25 mouse cellular contexts compared by ENCODE assay signal in genomic region chr8:79229266-79229888, GRCm38 (mm10). TPM values are rescaled to one million over a fixed set of nuclear protein-coding genes. Genes with fewer than 3 reads are reported as not detected.
DNase-seq lines count a peak whose midpoint lies in the region; ATAC-seq lines count a peak whose summit lies in the region.
"Had no signal": no experiment of that assay in that cellular context is flagged by ENCODE, and none has a peak within 500 bp of the region (broad histone marks: within the 10 kb centered on the region; RNA-seq: fewer than 3 reads in every experiment).

No protein-coding gene starts in this region.

- 85% methylated on average over 8 of the region's 8 CpGs for whole genome bisulfite sequencing in hindbrain, embryonic 14.5 days
- WGBS in hindbrain, embryonic 10.5 days, result 88% methylated on average over 8 of the region's 8 CpGs
- 74% methylated on average over 8 of the region's 8 CpGs for WGBS in kidney, embryonic 16.5 days
- 69% methylated on average over 8 of the region's 8 CpGs for WGBS in neural tube, embryonic 13.5 days
- WGBS in neural tube, embryonic 15.5 days, result 53% methylated on average over 8 of the region's 8 CpGs

- no peaks in the 10 kb centered on the region for H3K27me3 ChIP-seq in hindbrain, embryonic 14.5 days (ENCODE audit: control insufficient read depth, insufficient read depth, low read length)
- no peaks in the 10 kb centered on the region for H3K27me3 ChIP-seq in hindbrain, embryonic 10.5 days (ENCODE audit: insufficient read depth, poor library complexity, severe bottlenecking)
- no peaks in the 10 kb centered on the region for H3K27me3 ChIP-seq in kidney, embryonic 16.5 days (ENCODE audit: insufficient read depth, low read length)
- H3K27me3 ChIP-seq in neural tube, embryonic 13.5 days, result no peaks in the 10 kb centered on the region
- H3K27me3 ChIP-seq in neural tube, embryonic 15.5 days (replicated peaks), result no peaks in the 10 kb centered on the region
- H3K27me3 ChIP-seq: embryonic facial prominence, embryonic 12.5 days; embryonic facial prominence, embryonic 15.5 days; forebrain, embryonic 12.5 days; forebrain, embryonic 15.5 days; hindbrain, embryonic 13.5 days had no signal

- H3K36me3 ChIP-seq in hindbrain, embryonic 14.5 days (replicated peaks; ENCODE audit: control insufficient read depth, insufficient read depth), result no peaks in the 10 kb centered on the region
- H3K36me3 ChIP-seq in hindbrain, embryonic 10.5 days, result no peaks in the 10 kb centered on the region
- H3K36me3 ChIP-seq in kidney, embryonic 16.5 days (ENCODE audit: insufficient read depth, low read length), result no peaks in the 10 kb centered on the region
- H3K36me3 ChIP-seq in neural tube, embryonic 13.5 days, result no peaks in the 10 kb centered on the region
- H3K36me3 ChIP-seq in neural tube, embryonic 15.5 days, result no peaks in the 10 kb centered on the region
- H3K36me3 ChIP-seq: embryonic facial prominence, embryonic 12.5 days; embryonic facial prominence, embryonic 15.5 days; forebrain, embryonic 12.5 days; forebrain, embryonic 15.5 days; hindbrain, embryonic 13.5 days had no signal

- no peaks in the 10 kb centered on the region for H3K9me3 ChIP-seq in hindbrain, embryonic 14.5 days (ENCODE audit: control insufficient read depth, low read length)
- H3K9me3 ChIP-seq in hindbrain, embryonic 10.5 days, result 0 out of 2 replicates have a peak, but pooled peaks cover 3% of the 10 kb centered on the region
- peaks cover 5% of the 10 kb centered on the region; the same call in 1 of the 2 replicates for H3K9me3 ChIP-seq in kidney, embryonic 16.5 days (ENCODE audit: low read length)
- 0 out of 2 replicates have a peak, but pooled peaks cover 9% of the 10 kb centered on the region for H3K9me3 ChIP-seq in neural tube, embryonic 13.5 days
- 0 out of 2 replicates have a peak, but pooled peaks cover 2% of the 10 kb centered on the region for H3K9me3 ChIP-seq in neural tube, embryonic 15.5 days (replicated peaks)
- H3K9me3 ChIP-seq: embryonic facial prominence, embryonic 12.5 days; embryonic facial prominence, embryonic 15.5 days; forebrain, embryonic 15.5 days had no signal

- H3K9ac ChIP-seq in hindbrain, embryonic 14.5 days, result no peak overlapping the region
- no peak overlapping the region for H3K9ac ChIP-seq in kidney, embryonic 16.5 days (replicated peaks; ENCODE audit: low read length)
- no peak overlapping the region for H3K9ac ChIP-seq in neural tube, embryonic 13.5 days
- no peak overlapping the region for H3K9ac ChIP-seq in neural tube, embryonic 15.5 days (replicated peaks)
- H3K9ac ChIP-seq: embryonic facial prominence, embryonic 12.5 days; embryonic facial prominence, embryonic 15.5 days; forebrain, embryonic 12.5 days; forebrain, embryonic 15.5 days; hindbrain, embryonic 13.5 days had no signal

- ATAC-seq in hindbrain, embryonic 14.5 days (ENCODE audit: low FRiP score), result no peak
- ATAC-seq in kidney, embryonic 16.5 days (ENCODE audit: low FRiP score, low TSS enrichment), result no peak
- ATAC-seq in neural tube, embryonic 13.5 days (ENCODE audit: low read depth), result peak; percentile 76
- ATAC-seq in neural tube, embryonic 15.5 days (ENCODE audit: low FRiP score), result peak; percentile 66
- ATAC-seq: CD4-positive, CD25-positive, alpha-beta regulatory T cell, adult 4 months; forebrain, embryonic 15.5 days; hindbrain, postnatal 0 days had no signal

- H3K27ac ChIP-seq in hindbrain, embryonic 14.5 days, result no peak overlapping the region
- H3K27ac ChIP-seq in hindbrain, embryonic 10.5 days, result no peak overlapping the region
- no peak overlapping the region for H3K27ac ChIP-seq in kidney, embryonic 16.5 days (ENCODE audit: low read length)
- peak overlapping the region; percentile 56 for H3K27ac ChIP-seq in neural tube, embryonic 13.5 days (replicated peaks)
- H3K27ac ChIP-seq in neural tube, embryonic 15.5 days (replicated peaks), result 0 out of 2 replicates have a peak overlapping the region, but pooled peaks have one; percentile 28
- H3K27ac ChIP-seq: embryonic facial prominence, embryonic 12.5 days; embryonic facial prominence, embryonic 15.5 days; forebrain, embryonic 12.5 days; forebrain, embryonic 15.5 days; heart, adult 2 months; hindbrain, embryonic 13.5 days; hindbrain, postnatal 0 days had no signal

- no peak overlapping the region for H3K4me3 ChIP-seq in hindbrain, embryonic 14.5 days (replicated peaks; ENCODE audit: low read length)
- no peak overlapping the region for H3K4me3 ChIP-seq in hindbrain, embryonic 10.5 days
- H3K4me3 ChIP-seq in kidney, embryonic 16.5 days (ENCODE audit: low read length), result no peak overlapping the region
- H3K4me3 ChIP-seq in neural tube, embryonic 13.5 days, result no peak overlapping the region
- H3K4me3 ChIP-seq in neural tube, embryonic 15.5 days (replicated peaks), result no peak overlapping the region
- H3K4me3 ChIP-seq: embryonic facial prominence, embryonic 12.5 days; embryonic facial prominence, embryonic 15.5 days; forebrain, embryonic 12.5 days; forebrain, embryonic 15.5 days; heart, adult 2 months; hindbrain, embryonic 13.5 days had no signal

- DNase-seq in hindbrain, embryonic 14.5 days (ENCODE audit: low spot score), result peak; percentile 22
- no peak for DNase-seq in hindbrain, embryonic 10.5 days (ENCODE audit: low spot score)
- DNase-seq in kidney, postnatal 14 days, result peak; percentile 8
- no peak for DNase-seq in neural tube, embryonic 10.5 days (ENCODE audit: extremely low spot score, low spot score)
- no peak for DNase-seq in layer of hippocampus, adult 9-11 months
- DNase-seq: adrenal gland, adult 2 months; adrenal gland, postnatal 25 days; cerebellum, adult 2 months; cerebellum, adult 9-11 months; cerebellum, postnatal 25 days; gastrocnemius, postnatal 25 days; heart, adult 2 months had no signal

- no peak overlapping the region for H3K4me2 ChIP-seq in hindbrain, embryonic 14.5 days (replicated peaks)
- no peak overlapping the region for H3K4me2 ChIP-seq in kidney, embryonic 16.5 days (replicated peaks; ENCODE audit: low read depth, low read length)
- H3K4me2 ChIP-seq in neural tube, embryonic 13.5 days, result no peak overlapping the region
- no peak overlapping the region for H3K4me2 ChIP-seq in neural tube, embryonic 15.5 days
- H3K4me2 ChIP-seq: embryonic facial prominence, embryonic 12.5 days; embryonic facial prominence, embryonic 15.5 days; forebrain, embryonic 12.5 days; forebrain, embryonic 15.5 days; heart, embryonic 11.5 days; hindbrain, embryonic 13.5 days had no signal

- H3K4me1 ChIP-seq in hindbrain, embryonic 14.5 days (replicated peaks; ENCODE audit: control insufficient read depth, insufficient read depth, low read length), result no peaks in the 10 kb centered on the region; the same call in 1 of the 2 replicates
- peaks cover 2% of the 10 kb centered on the region; the same call in 1 of the 2 replicates for H3K4me1 ChIP-seq in hindbrain, embryonic 10.5 days (replicated peaks)
- H3K4me1 ChIP-seq in kidney, embryonic 16.5 days (ENCODE audit: insufficient read depth, low read length), result no peaks in the 10 kb centered on the region
- H3K4me1 ChIP-seq in neural tube, embryonic 13.5 days (replicated peaks), result peaks cover 11% of the 10 kb centered on the region
- peaks cover 9% of the 10 kb centered on the region for H3K4me1 ChIP-seq in neural tube, embryonic 15.5 days
- H3K4me1 ChIP-seq: embryonic facial prominence, embryonic 12.5 days; embryonic facial prominence, embryonic 15.5 days; forebrain, embryonic 12.5 days; forebrain, embryonic 15.5 days; hindbrain, embryonic 13.5 days had no signal

RNA-seq across cellular contexts. Expression of gene 1700011L22Rik, which starts 19.0 kb away (rescaled TPM):
- polyA plus RNA-seq in hindbrain, embryonic 14.5 days (2014; fragmentation: Nextera tagmentation; extraction: Ambion mirVana), result not detected in 2 replicates
- not detected in 2 replicates for polyA plus RNA-seq in hindbrain, embryonic 10.5 days (2016; fragmentation: Nextera tagmentation; extraction: Ambion mirVana)
- polyA plus RNA-seq in kidney, embryonic 16.5 days (2015; fragmentation: Nextera tagmentation; extraction: Ambion mirVana), result not detected in 2 replicates
- polyA plus RNA-seq in neural tube, embryonic 13.5 days (2015; fragmentation: Nextera tagmentation; extraction: Ambion mirVana), result not detected in 2 replicates
- not detected in 2 replicates for polyA plus RNA-seq in neural tube, embryonic 15.5 days (2015; fragmentation: Nextera tagmentation; extraction: Ambion mirVana)
- polyA plus RNA-seq: adrenal gland, adult 2 months; C2C12; CD4-positive, CD25-positive, alpha-beta regulatory T cell, adult 4 months; cerebellum, adult 2 months; embryonic facial prominence, embryonic 12.5 days; embryonic facial prominence, embryonic 15.5 days; forebrain, embryonic 12.5 days; forebrain, embryonic 15.5 days; heart, adult 2 months; heart, embryonic 11.5 days; heart, embryonic 14.5 days; hindbrain, embryonic 13.5 days had no signal

Comparison
In these comparisons a context has a peak if more than half of its experiments do, and no peak if none do; other contexts are left out.
1. DNase-seq: peak in hindbrain, embryonic 14.5 days (single experiment) and kidney, postnatal 14 days (single experiment); none in hindbrain, embryonic 10.5 days (single experiment), neural tube, embryonic 10.5 days (single experiment) and layer of hippocampus, adult 9-11 months (single experiment).
2. ATAC-seq: peak in neural tube, embryonic 13.5 days (single experiment) and neural tube, embryonic 15.5 days (single experiment); none in hindbrain, embryonic 14.5 days (single experiment) and kidney, embryonic 16.5 days (single experiment).
3. H3K27ac ChIP-seq: peak in neural tube, embryonic 13.5 days (single experiment) and neural tube, embryonic 15.5 days (single experiment); none in hindbrain, embryonic 14.5 days (single experiment), hindbrain, embryonic 10.5 days (single experiment) and kidney, embryonic 16.5 days (single experiment).